Mouse (Mus musculus) thymus, adult 2 months (tissue): ENCODE data around the gene Pdxk.

Experiments used
- CTCF ChIP-seq: fragments of 200-500 bp; IDR thresholded peaks from 2 replicates; pipeline ENCODE4 v1.5.1; 2012; ENCODE audit warnings: mild to moderate bottlenecking, control low read depth, low read length, moderate library complexity, borderline replicate concordance; ENCODE audit not compliant: control insufficient read depth, poor library complexity, insufficient read depth; ENCODE audit errors: extremely low read depth
- POLR2A ChIP-seq: fragments of 200-500 bp; IDR thresholded peaks from 2 replicates; pipeline ENCODE4 v1.6.1; 2012; ENCODE audit warnings: mild to moderate bottlenecking, low read length, control low read depth, moderate library complexity; ENCODE audit not compliant: control insufficient read depth, poor library complexity, insufficient read depth; ENCODE audit errors: extremely low read depth

- no peak for TF ChIP-seq CTCF
- no peak for TF ChIP-seq POLR2A
Observed at GRCm38 (mm10) chr10:78402301-78402922, 62.4 kb downstream of the Pdxk start.
